Mouse (Mus musculus) small intestine, adult 2 months (tissue): ENCODE data around the gene Cbx5.

Source experiments
- CTCF ChIP-seq: fragments of 200-500 bp; IDR thresholded peaks from 2 replicates; pipeline ENCODE4 v1.5.1; 2012; ENCODE audit warnings: low read depth, mild to moderate bottlenecking, control low read depth, inconsistent platforms, low read length, moderate library complexity, mixed read lengths; ENCODE audit not compliant: insufficient replicate concordance, insufficient read length; ENCODE audit errors: extremely low read depth
- POLR2A ChIP-seq: fragments of 200-500 bp; IDR thresholded peaks from 2 replicates; pipeline ENCODE4 v1.6.1; 2012; ENCODE audit warnings: low read depth, mild to moderate bottlenecking, control low read depth, inconsistent platforms, low read length, moderate library complexity

DNA sequence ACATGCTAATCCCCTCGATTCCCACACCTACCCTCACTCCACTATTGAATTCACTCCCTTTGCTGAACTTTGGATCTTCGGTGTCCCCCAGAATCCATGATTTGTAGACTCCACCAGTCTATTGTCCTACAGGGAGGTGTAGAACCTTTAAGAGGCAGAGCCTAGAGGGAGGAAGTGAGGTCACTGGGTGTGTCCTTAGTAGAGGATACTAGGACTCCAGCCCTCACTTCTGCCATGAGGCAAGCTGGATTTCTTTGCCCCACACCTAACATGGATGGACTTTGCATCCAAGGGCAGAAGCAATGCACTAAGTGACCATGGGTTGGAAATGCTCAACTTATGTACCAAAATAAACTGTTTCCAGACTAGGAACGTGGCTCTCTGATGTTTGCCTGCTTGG is 87.2 kb downstream of the Cbx5 start:
- TF ChIP-seq CTCF (no peak), POLR2A (no peak)
